Mouse (Mus musculus): Measurements from ENCODE around the gene Acin1.

GRCm38 (mm10) chr14:54706589-54707320, 20.0 kb upstream of the Acin1 start:
- TF ChIP-seq CTCF (IDR thresholded peaks at IDR 0.05; ENCODE audit: low read depth, low read length) (no peak), POLR2A (IDR thresholded peaks at IDR 0.05; ENCODE audit: extremely low read depth, insufficient read depth, low read length) (no peak)
